In the genomic region with DNA sequence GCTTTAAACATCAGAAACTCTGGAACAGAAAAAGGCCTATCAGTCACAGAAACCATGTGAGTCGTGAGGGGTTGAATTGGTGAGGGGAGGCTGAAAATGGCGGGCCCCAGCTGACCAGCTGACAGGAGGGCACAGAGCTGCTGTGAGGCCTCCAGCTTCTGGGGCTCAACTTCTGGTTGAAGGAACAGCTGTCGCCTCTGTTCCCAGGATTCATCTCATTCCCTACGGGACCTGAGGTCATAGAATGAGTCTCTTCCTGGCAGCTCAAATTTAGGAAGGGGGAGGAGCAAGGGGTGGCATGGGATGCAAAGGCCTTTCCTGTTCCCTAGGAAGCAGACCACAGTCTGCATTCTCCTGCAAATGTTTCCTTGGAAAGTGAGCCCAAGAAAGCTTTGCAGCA, we compare ENCODE assay signal across 21 mouse cellular contexts. TPM values are rescaled to one million over a fixed set of nuclear protein-coding genes. Genes with fewer than 3 reads are reported as not detected.
DNase-seq lines count a peak whose midpoint lies in the region; ATAC-seq and TF ChIP-seq lines count a peak whose summit lies in the region.
"Had no signal": no experiment of that assay in that cellular context is flagged by ENCODE, and none has a peak within 500 bp of the region (broad histone marks: within the 10 kb centered on the region; RNA-seq: fewer than 3 reads in every experiment).

No protein-coding gene starts in this region.

- DNase-seq in embryonic facial prominence, embryonic 14.5 days (ENCODE audit: low spot score): peak; percentile 61
- no peak for DNase-seq in embryonic facial prominence, embryonic 10.5 days (ENCODE audit: low spot score)
- peak; percentile 30 for DNase-seq in kidney, adult 2 months
- DNase-seq in kidney, adult 18-20 months: no peak
- DNase-seq in lung, adult 18-20 months: no peak
- DNase-seq in urinary bladder, adult 18-20 months (ENCODE audit: low spot score in 2 of 2): no peak
- DNase-seq: adrenal gland, postnatal 14 days; cerebellum, adult 11-12 months; cerebellum, adult 9-10 months; cerebellum, postnatal 25 days; forebrain, postnatal 0 days; gastrocnemius, postnatal 14 days; heart, postnatal 14 days had no signal

- no peak for TF ChIP-seq POLR2A in kidney, adult 2 months (IDR thresholded peaks at IDR 0.05; ENCODE audit: low read depth, low read length)

- no peaks in the 10 kb centered on the region for H3K9me3 ChIP-seq in embryonic facial prominence, embryonic 14.5 days (ENCODE audit: control insufficient read depth, low read length)
- H3K9me3 ChIP-seq in embryonic facial prominence, embryonic 10.5 days: no peaks in the 10 kb centered on the region
- H3K9me3 ChIP-seq in lung, embryonic 16.5 days (ENCODE audit: control insufficient read depth, low read length): no peaks in the 10 kb centered on the region
- H3K9me3 ChIP-seq: embryonic facial prominence, embryonic 13.5 days; forebrain, embryonic 13.5 days; heart, embryonic 10.5 days; heart, embryonic 15.5 days; hindbrain, embryonic 15.5 days had no signal

- H3K9ac ChIP-seq in embryonic facial prominence, embryonic 14.5 days (ENCODE audit: low read depth, low read length): no peak overlapping the region
- H3K9ac ChIP-seq in lung, embryonic 16.5 days (ENCODE audit: low read length): no peak overlapping the region
- H3K9ac ChIP-seq: embryonic facial prominence, embryonic 13.5 days; forebrain, embryonic 13.5 days; forebrain, postnatal 0 days; heart, embryonic 15.5 days; hindbrain, embryonic 15.5 days had no signal

- 41% methylated on average over 4 of the region's 4 CpGs for WGBS in embryonic facial prominence, embryonic 14.5 days
- whole genome bisulfite sequencing in embryonic facial prominence, embryonic 10.5 days: 61% methylated on average over 4 of the region's 4 CpGs
- WGBS in kidney, adult 2 months: 75% methylated on average over 4 of the region's 4 CpGs
- 54% methylated on average over 4 of the region's 4 CpGs for WGBS in lung, embryonic 16.5 days

- H3K27me3 ChIP-seq in embryonic facial prominence, embryonic 14.5 days (replicated peaks; ENCODE audit: control insufficient read depth, insufficient read depth, low read length): no peaks in the 10 kb centered on the region
- no peaks in the 10 kb centered on the region for H3K27me3 ChIP-seq in embryonic facial prominence, embryonic 10.5 days (replicated peaks; ENCODE audit: low read depth, poor library complexity, severe bottlenecking)
- no peaks in the 10 kb centered on the region for H3K27me3 ChIP-seq in kidney, adult 2 months (replicated peaks; ENCODE audit: control insufficient read depth, insufficient read depth, low read length)
- H3K27me3 ChIP-seq in lung, embryonic 16.5 days (ENCODE audit: control insufficient read depth, insufficient read depth, low read depth, low read length): no peaks in the 10 kb centered on the region
- H3K27me3 ChIP-seq: embryonic facial prominence, embryonic 13.5 days; forebrain, embryonic 13.5 days; heart, embryonic 15.5 days; hindbrain, embryonic 15.5 days; Patski had no signal

- no peak overlapping the region for H3K4me3 ChIP-seq in embryonic facial prominence, embryonic 14.5 days (ENCODE audit: low read depth, low read length)
- H3K4me3 ChIP-seq in embryonic facial prominence, embryonic 10.5 days: no peak overlapping the region
- H3K4me3 ChIP-seq in kidney, adult 2 months (ENCODE audit: insufficient read depth, low read depth, low read length): no peak overlapping the region
- no peak overlapping the region for H3K4me3 ChIP-seq in lung, embryonic 16.5 days (ENCODE audit: low read length)
- H3K4me3 ChIP-seq: embryonic facial prominence, embryonic 13.5 days; forebrain, embryonic 13.5 days; heart, embryonic 10.5 days; heart, embryonic 15.5 days; hindbrain, embryonic 15.5 days had no signal

- no peak for TF ChIP-seq CTCF in kidney, adult 2 months (conservative IDR thresholded peaks at IDR 0.05; ENCODE audit: insufficient read depth, insufficient read length, low read depth, low read length)

- H3K4me2 ChIP-seq in embryonic facial prominence, embryonic 14.5 days (ENCODE audit: low read depth, low read length): no peak overlapping the region
- no peak overlapping the region for H3K4me2 ChIP-seq in lung, embryonic 16.5 days (ENCODE audit: low read depth, low read length)
- H3K4me2 ChIP-seq: embryonic facial prominence, embryonic 13.5 days; forebrain, embryonic 13.5 days; heart, embryonic 15.5 days; hindbrain, embryonic 15.5 days had no signal

- ATAC-seq in embryonic facial prominence, embryonic 14.5 days (ENCODE audit: low read depth): peak; percentile 57; the same call in 1 of the 2 replicates
- peak; percentile 36; the same call in 1 of the 2 replicates for ATAC-seq in lung, embryonic 16.5 days (ENCODE audit: low read depth)
- ATAC-seq: activated CD4-positive, CD25-positive, alpha-beta regulatory T cell, adult 4 months; forebrain, embryonic 13.5 days; forebrain, postnatal 0 days; Patski had no signal

- no peak overlapping the region for H3K27ac ChIP-seq in embryonic facial prominence, embryonic 14.5 days (replicated peaks; ENCODE audit: low read depth, low read length)
- H3K27ac ChIP-seq in embryonic facial prominence, embryonic 10.5 days (replicated peaks): no peak overlapping the region
- no peak overlapping the region for H3K27ac ChIP-seq in kidney, adult 2 months (ENCODE audit: insufficient read depth, low read depth, low read length)
- H3K27ac ChIP-seq in lung, embryonic 16.5 days (ENCODE audit: low read length): no peak overlapping the region
- H3K27ac ChIP-seq: embryonic facial prominence, embryonic 13.5 days; forebrain, embryonic 13.5 days; heart, embryonic 10.5 days; heart, embryonic 15.5 days; hindbrain, embryonic 15.5 days had no signal

- H3K36me3 ChIP-seq in embryonic facial prominence, embryonic 14.5 days (ENCODE audit: control insufficient read depth, insufficient read depth, low read length): no peaks in the 10 kb centered on the region
- H3K36me3 ChIP-seq in embryonic facial prominence, embryonic 10.5 days (replicated peaks): no peaks in the 10 kb centered on the region
- no peaks in the 10 kb centered on the region for H3K36me3 ChIP-seq in kidney, adult 2 months (ENCODE audit: control insufficient read depth, insufficient read depth, low read length)
- no peaks in the 10 kb centered on the region for H3K36me3 ChIP-seq in lung, embryonic 16.5 days (ENCODE audit: control insufficient read depth, insufficient read depth, low read length)
- H3K36me3 ChIP-seq: embryonic facial prominence, embryonic 13.5 days; heart, embryonic 10.5 days; heart, embryonic 15.5 days; hindbrain, embryonic 15.5 days had no signal

- no peaks in the 10 kb centered on the region for H3K4me1 ChIP-seq in embryonic facial prominence, embryonic 14.5 days (ENCODE audit: control insufficient read depth, insufficient read depth, low read length)
- peaks cover 8% of the 10 kb centered on the region; the same call in 1 of the 2 replicates for H3K4me1 ChIP-seq in embryonic facial prominence, embryonic 10.5 days
- H3K4me1 ChIP-seq in kidney, adult 2 months (ENCODE audit: control insufficient read depth, insufficient read depth, low read length): no peaks in the 10 kb centered on the region
- no peaks in the 10 kb centered on the region for H3K4me1 ChIP-seq in lung, embryonic 16.5 days (replicated peaks; ENCODE audit: control insufficient read depth, insufficient read depth, low read length)
- H3K4me1 ChIP-seq: forebrain, embryonic 13.5 days; hindbrain, embryonic 15.5 days had no signal

RNA-seq across cellular contexts. Expression of a gene that starts 12.1 kb away (rescaled TPM):
- polyA plus RNA-seq in embryonic facial prominence, embryonic 14.5 days (2014; fragmentation: Nextera tagmentation; extraction: Ambion mirVana): 5.0 TPM in 2 replicates
- polyA plus RNA-seq in embryonic facial prominence, embryonic 10.5 days (2016; fragmentation: Nextera tagmentation; extraction: Ambion mirVana): 1.3 and 1.6 TPM in 2 replicates
- 6.9 and 7.9 TPM in 2 replicates for polyA plus RNA-seq in kidney, adult 2 months (2012; rRNA removed)
- polyA plus RNA-seq in lung, embryonic 16.5 days (2015; fragmentation: Nextera tagmentation; extraction: Ambion mirVana): 6.9 and 7.5 TPM in 2 replicates

RNA-seq across cellular contexts. Expression of a gene that starts 29.3 kb away (rescaled TPM):
- polyA plus RNA-seq in embryonic facial prominence, embryonic 14.5 days (2014; fragmentation: Nextera tagmentation; extraction: Ambion mirVana): 98.7 and 100 TPM in 2 replicates
- polyA plus RNA-seq in embryonic facial prominence, embryonic 10.5 days (2016; fragmentation: Nextera tagmentation; extraction: Ambion mirVana): 128 and 134 TPM in 2 replicates
- 75.9 and 82.6 TPM in 2 replicates for polyA plus RNA-seq in kidney, adult 2 months (2012; rRNA removed)
- polyA plus RNA-seq in lung, embryonic 16.5 days (2015; fragmentation: Nextera tagmentation; extraction: Ambion mirVana): 116 and 117 TPM in 2 replicates

RNA-seq across cellular contexts. Expression of a gene that starts 55.8 kb away (rescaled TPM):
- 2.9 and 3.1 TPM in 2 replicates for polyA plus RNA-seq in embryonic facial prominence, embryonic 14.5 days (2014; fragmentation: Nextera tagmentation; extraction: Ambion mirVana)
- polyA plus RNA-seq in embryonic facial prominence, embryonic 10.5 days (2016; fragmentation: Nextera tagmentation; extraction: Ambion mirVana): 1.7 and 1.9 TPM in 2 replicates
- 10.6 and 11.9 TPM in 2 replicates for polyA plus RNA-seq in kidney, adult 2 months (2012; rRNA removed)
- 2.9 and 3.6 TPM in 2 replicates for polyA plus RNA-seq in lung, embryonic 16.5 days (2015; fragmentation: Nextera tagmentation; extraction: Ambion mirVana)

Comparison
In these comparisons a context has a peak if more than half of its experiments do, and no peak if none do; other contexts are left out.
1. DNase-seq: peak in embryonic facial prominence, embryonic 14.5 days (single experiment) and kidney, adult 2 months (single experiment); none in embryonic facial prominence, embryonic 10.5 days (single experiment), kidney, adult 18-20 months (single experiment), lung, adult 18-20 months (0 of 2) and urinary bladder, adult 18-20 months (0 of 2).